Mouse (Mus musculus) inflammation-experienced regulatory T-cells, adult 16 weeks (primary cell): ENCODE results near the gene 1700074P13Rik. TPM values are rescaled to one million over a fixed set of nuclear protein-coding genes. Genes with fewer than 3 reads are reported as not detected.

Source experiments
- polyA plus RNA-seq: library from polyadenylated mRNA; unstranded; fragments of 100-300 nt; shearing (Covaris generic); gene quantifications from one replicate; pipeline ENCODE4 v1.2.1, GENCODE M21; 2017

1700074P13Rik gene
- polyA plus RNA-seq = not detected

DNA sequence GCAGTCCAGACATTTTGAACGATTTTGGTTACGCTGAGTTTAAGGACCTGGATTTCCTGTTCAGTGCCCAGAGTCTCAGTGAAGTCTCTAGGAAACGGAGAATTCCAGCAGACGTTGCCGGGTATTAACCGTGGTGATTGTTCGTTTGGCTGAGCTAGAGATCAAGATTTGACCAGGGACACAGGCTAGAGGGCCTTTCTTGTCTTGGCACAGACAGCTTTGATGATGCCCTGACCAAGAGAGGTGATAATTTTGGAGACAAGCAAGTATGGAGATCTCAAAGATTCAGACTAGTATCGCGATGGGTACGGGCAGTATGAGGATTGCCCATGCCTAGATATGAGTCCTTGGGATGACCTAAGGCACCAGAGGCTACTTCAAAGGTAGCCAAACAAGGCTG, at the start of gene 1700074P13Rik:
TSS of gene 1700074P13Rik (minus strand) at position 101 of the 400 bp plus-strand sequence.

DNA sequence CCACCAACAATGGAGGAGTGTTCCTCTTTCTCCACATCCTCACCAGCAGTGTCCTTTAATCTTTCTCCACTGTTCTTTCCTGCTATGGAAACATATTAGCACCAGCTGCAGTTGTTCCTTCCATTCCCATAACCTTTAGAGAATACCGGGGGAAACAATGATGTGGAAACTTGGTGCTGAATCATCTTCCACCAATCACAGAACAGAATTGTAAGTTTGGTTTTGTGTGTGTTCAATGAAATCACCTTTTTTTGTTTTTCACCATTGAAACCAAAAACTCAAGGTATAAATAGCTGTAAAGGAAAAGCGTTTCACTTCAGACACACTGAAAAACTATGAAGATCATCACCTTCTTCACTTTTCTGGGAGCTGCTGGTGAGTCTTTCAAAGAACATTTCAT, 24.1 kb upstream of the 1700074P13Rik start, which contains the start of gene 1810009J06Rik:
TSS of gene 1810009J06Rik (plus strand) at position 301 of the 400 bp plus-strand sequence.

DNA sequence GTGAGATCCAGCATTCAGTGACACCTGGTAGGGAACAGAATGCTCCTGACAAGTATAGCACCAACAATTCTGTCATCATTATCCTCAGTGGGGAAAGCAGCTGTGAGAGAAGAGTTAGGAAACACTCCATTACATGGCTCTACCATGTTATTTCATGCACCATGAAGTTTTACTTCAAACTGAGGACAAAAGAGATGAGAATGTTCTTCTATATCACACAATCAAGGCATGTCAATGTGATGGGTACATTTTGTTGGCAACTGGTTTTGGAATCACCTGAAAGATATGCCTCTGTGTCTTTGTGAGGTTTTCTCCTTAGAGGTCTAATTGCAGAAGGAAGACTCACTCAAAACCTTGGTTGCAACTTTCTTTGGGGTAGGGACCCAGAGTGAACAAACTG, 11.4 kb upstream of the 1700074P13Rik start, which contains the start of gene Gm4744:
TSS of gene Gm4744 (minus strand) at position 101 of the 400 bp plus-strand sequence.

DNA sequence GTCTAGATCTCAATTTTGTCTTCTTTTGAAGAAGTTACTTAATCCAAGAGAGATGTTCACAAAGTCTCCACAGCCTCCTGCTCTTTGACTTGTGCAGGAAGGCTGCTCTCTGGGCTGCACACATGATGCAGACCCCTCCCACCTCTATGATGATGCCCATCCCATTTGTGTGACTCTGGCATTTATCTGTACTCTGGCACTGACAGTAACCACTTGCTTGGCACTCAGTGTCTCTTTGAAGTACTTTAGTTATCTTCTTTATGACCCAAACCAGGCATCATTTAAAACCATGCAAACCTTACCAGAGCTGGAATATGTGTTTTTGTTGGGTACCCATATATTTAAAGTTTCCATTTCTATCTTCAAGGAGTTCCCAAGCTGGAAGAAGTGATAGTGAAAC, 40.1 kb downstream of the 1700074P13Rik start, which contains the start of gene Prss58:
TSS of gene Prss58 (minus strand) at position 101 of the 400 bp plus-strand sequence.

DNA sequence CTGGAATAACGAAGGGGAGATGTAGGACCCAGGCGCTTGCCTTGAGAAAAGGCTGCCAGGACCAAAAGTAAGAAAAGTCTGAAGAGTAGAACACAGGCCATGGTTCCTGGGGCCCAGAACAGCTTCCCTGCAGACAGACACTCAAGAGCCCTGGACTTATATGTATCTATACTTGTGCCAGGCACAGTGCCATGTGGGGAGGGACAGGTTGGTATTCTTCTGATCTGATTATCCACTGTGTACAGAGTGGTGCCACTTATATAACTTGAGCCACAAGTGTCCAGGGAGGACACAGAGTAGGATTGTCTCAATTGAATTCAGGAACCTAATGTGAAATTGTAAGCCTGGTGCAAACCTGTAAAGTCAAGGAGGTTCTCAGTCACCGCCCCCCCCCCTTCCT, 53.0 kb downstream of the 1700074P13Rik start, which contains the start of gene Moxd2:
TSS of gene Moxd2 (minus strand) at position 101 of the 400 bp plus-strand sequence.

Other genes starting within 250 kb of the 1700074P13Rik start
- 0.30 TPM for gene Moxd2, start 53.1 kb downstream of the 1700074P13Rik start, polyA plus RNA-seq
- gene Prss58, start 40.2 kb downstream of the 1700074P13Rik start, polyA plus RNA-seq = not detected
- gene Gm4744, start 11.3 kb upstream of the 1700074P13Rik start, polyA plus RNA-seq = not detected
- gene 1810009J06Rik, start 24.2 kb upstream of the 1700074P13Rik start, polyA plus RNA-seq = 1.5 TPM
- gene Gm2663, start 58.9 kb upstream of the 1700074P13Rik start, polyA plus RNA-seq = 4.1 TPM
- gene 2210010C04Rik, start 95.0 kb upstream of the 1700074P13Rik start, polyA plus RNA-seq = 0.13 TPM